Mouse (Mus musculus): ENCODE measurements around the gene Catsperz. TPM values are rescaled to one million over a fixed set of nuclear protein-coding genes. Genes with fewer than 3 reads are reported as not detected.

Gene Catsperz
- polyA plus RNA-seq, 1 experiment from 2014 or later: 2.5 TPM

GRCm38 (mm10) chr19:6968491-6969271 is 43.5 kb upstream of the Catsperz start:
- Histone ChIP-seq H3K4me2 (ENCODE audit: low read depth, low read length) (peak overlapping the region; percentile 79), H3K36me3 (ENCODE audit: control insufficient read depth, insufficient read depth, low read length) (peaks cover 20% of the 10 kb centered on the region), H3K4me1 (replicated peaks; ENCODE audit: control insufficient read depth, insufficient read depth, low read length) (peaks cover 21% of the 10 kb centered on the region), H3K27ac (ENCODE audit: low read length) (peak overlapping the region; percentile 30; the same call in 1 of the 2 replicates), H3K4me3 (ENCODE audit: low read length) (peak overlapping the region; percentile 77), H3K27me3 (ENCODE audit: control insufficient read depth, insufficient read depth, low read depth, low read length) (no peaks in the 10 kb centered on the region), H3K9ac (ENCODE audit: low read length) (peak overlapping the region; percentile 87), H3K9me3 (ENCODE audit: control insufficient read depth, low read length) (no peaks in the 10 kb centered on the region)
- 5% methylated on average over 15 of the region's 15 CpGs for WGBS
- peak; percentile 10 for ATAC-seq (ENCODE audit: low read depth)

- H3K4me2 ChIP-seq (ENCODE audit: low read depth, low read length): no peak overlapping the region
- no peaks in the 10 kb centered on the region for H3K27me3 ChIP-seq (ENCODE audit: control insufficient read depth, insufficient read depth, low read depth, low read length)
- 87% methylated on average over 10 of the region's 10 CpGs for WGBS
- no peak overlapping the region for H3K9ac ChIP-seq (ENCODE audit: low read length)
- H3K4me1 ChIP-seq (replicated peaks; ENCODE audit: control insufficient read depth, insufficient read depth, low read length): peaks cover 14% of the 10 kb centered on the region
- no peaks in the 10 kb centered on the region for H3K9me3 ChIP-seq (ENCODE audit: control insufficient read depth, low read length)
- ATAC-seq (ENCODE audit: low read depth): no peak
- no peak overlapping the region for H3K4me3 ChIP-seq (ENCODE audit: low read length)
- no peak overlapping the region for H3K27ac ChIP-seq (ENCODE audit: low read length)
- H3K36me3 ChIP-seq (ENCODE audit: control insufficient read depth, insufficient read depth, low read length): peaks cover 46% of the 10 kb centered on the region
Observed at GRCm38 (mm10) chr19:6956461-6956860, 31.3 kb upstream of the Catsperz start.

GRCm38 (mm10) chr19:6955424-6955823 is 30.2 kb upstream of the Catsperz start:
- 69% methylated on average over 7 of the region's 7 CpGs for WGBS
- H3K4me2 ChIP-seq (ENCODE audit: low read depth, low read length): no peak overlapping the region
- peaks cover 46% of the 10 kb centered on the region for H3K36me3 ChIP-seq (ENCODE audit: control insufficient read depth, insufficient read depth, low read length)
- no peak overlapping the region for H3K9ac ChIP-seq (ENCODE audit: low read length)
- H3K27me3 ChIP-seq (ENCODE audit: control insufficient read depth, insufficient read depth, low read depth, low read length): no peaks in the 10 kb centered on the region
- H3K9me3 ChIP-seq (ENCODE audit: control insufficient read depth, low read length): no peaks in the 10 kb centered on the region
- ATAC-seq (ENCODE audit: low read depth): no peak
- peaks cover 14% of the 10 kb centered on the region for H3K4me1 ChIP-seq (replicated peaks; ENCODE audit: control insufficient read depth, insufficient read depth, low read length)
- H3K4me3 ChIP-seq (ENCODE audit: low read length): no peak overlapping the region
- no peak overlapping the region for H3K27ac ChIP-seq (ENCODE audit: low read length)

- Histone ChIP-seq H3K4me2 (ENCODE audit: low read depth, low read length) (no peak overlapping the region), H3K27ac (ENCODE audit: low read length) (no peak overlapping the region), H3K9me3 (ENCODE audit: control insufficient read depth, low read length) (no peaks in the 10 kb centered on the region), H3K9ac (ENCODE audit: low read length) (no peak overlapping the region), H3K36me3 (ENCODE audit: control insufficient read depth, insufficient read depth, low read length) (peaks cover 34% of the 10 kb centered on the region), H3K4me3 (ENCODE audit: low read length) (no peak overlapping the region), H3K4me1 (replicated peaks; ENCODE audit: control insufficient read depth, insufficient read depth, low read length) (peaks cover 21% of the 10 kb centered on the region), H3K27me3 (ENCODE audit: control insufficient read depth, insufficient read depth, low read depth, low read length) (no peaks in the 10 kb centered on the region)
- no peak for ATAC-seq (ENCODE audit: low read depth)
- 48% methylated on average over 9 of the region's 9 CpGs for WGBS
Observed at GRCm38 (mm10) chr19:6954046-6954445, 28.9 kb upstream of the Catsperz start.

- Histone ChIP-seq H3K9me3 (ENCODE audit: control insufficient read depth, low read length) (no peaks in the 10 kb centered on the region), H3K36me3 (ENCODE audit: control insufficient read depth, insufficient read depth, low read length) (peaks cover 21% of the 10 kb centered on the region), H3K9ac (ENCODE audit: low read length) (peak overlapping the region; percentile 84), H3K4me3 (ENCODE audit: low read length) (peak overlapping the region; percentile 68), H3K27me3 (ENCODE audit: control insufficient read depth, insufficient read depth, low read depth, low read length) (no peaks in the 10 kb centered on the region), H3K4me2 (ENCODE audit: low read depth, low read length) (peak overlapping the region; percentile 88), H3K4me1 (replicated peaks; ENCODE audit: control insufficient read depth, insufficient read depth, low read length) (peaks cover 21% of the 10 kb centered on the region), H3K27ac (ENCODE audit: low read length) (peak overlapping the region; percentile 99)
- ATAC-seq (ENCODE audit: low read depth): peak; percentile 13
- 1% methylated on average over 3 of the region's 3 CpGs for WGBS
Observed at GRCm38 (mm10) chr19:6952712-6953037, 27.5 kb upstream of the Catsperz start.

- peak overlapping the region; percentile 88 for H3K4me2 ChIP-seq (ENCODE audit: low read depth, low read length)
- WGBS: under 1% methylated on average over 31 of the region's 31 CpGs
- H3K4me1 ChIP-seq (replicated peaks; ENCODE audit: control insufficient read depth, insufficient read depth, low read length): peaks cover 21% of the 10 kb centered on the region
- peak; percentile 71 for ATAC-seq (ENCODE audit: low read depth)
- H3K27me3 ChIP-seq (ENCODE audit: control insufficient read depth, insufficient read depth, low read depth, low read length): no peaks in the 10 kb centered on the region
- H3K9me3 ChIP-seq (ENCODE audit: control insufficient read depth, low read length): no peaks in the 10 kb centered on the region
- peak overlapping the region; percentile 84 for H3K9ac ChIP-seq (ENCODE audit: low read length)
- peak overlapping the region; percentile 99 for H3K27ac ChIP-seq (ENCODE audit: low read length)
- peak overlapping the region; percentile 68 for H3K4me3 ChIP-seq (ENCODE audit: low read length)
- H3K36me3 ChIP-seq (ENCODE audit: control insufficient read depth, insufficient read depth, low read length): peaks cover 21% of the 10 kb centered on the region
Observed at GRCm38 (mm10) chr19:6951994-6952711, 27.0 kb upstream of the Catsperz start.

GRCm38 (mm10) chr19:6951381-6951968 is 26.3 kb upstream of the Catsperz start:
- H3K4me2 ChIP-seq (ENCODE audit: low read depth, low read length): peak overlapping the region; percentile 88
- no peaks in the 10 kb centered on the region for H3K27me3 ChIP-seq (ENCODE audit: control insufficient read depth, insufficient read depth, low read depth, low read length)
- peak overlapping the region; percentile 99 for H3K27ac ChIP-seq (ENCODE audit: low read length)
- H3K4me3 ChIP-seq (ENCODE audit: low read length): peak overlapping the region; percentile 68
- H3K9ac ChIP-seq (ENCODE audit: low read length): peak overlapping the region; percentile 84
- H3K9me3 ChIP-seq (ENCODE audit: control insufficient read depth, low read length): no peaks in the 10 kb centered on the region
- H3K36me3 ChIP-seq (ENCODE audit: control insufficient read depth, insufficient read depth, low read length): peaks cover 16% of the 10 kb centered on the region
- peaks cover 21% of the 10 kb centered on the region for H3K4me1 ChIP-seq (replicated peaks; ENCODE audit: control insufficient read depth, insufficient read depth, low read length)
- WGBS: under 1% methylated on average over 35 of the region's 35 CpGs
- peak; percentile 86 for ATAC-seq (ENCODE audit: low read depth)

- H3K9ac ChIP-seq (ENCODE audit: low read length): peak overlapping the region; percentile 84
Observed at GRCm38 (mm10) chr19:6950613-6951153, 25.5 kb upstream of the Catsperz start.

GRCm38 (mm10) chr19:6949951-6950350 is 24.8 kb upstream of the Catsperz start:
- Histone ChIP-seq H3K4me2 (ENCODE audit: low read depth, low read length) (peak overlapping the region; percentile 88), H3K4me3 (ENCODE audit: low read length) (peak overlapping the region; percentile 68), H3K27ac (ENCODE audit: low read length) (peak overlapping the region; percentile 99; the same call in 1 of the 2 replicates), H3K4me1 (replicated peaks; ENCODE audit: control insufficient read depth, insufficient read depth, low read length) (peaks cover 21% of the 10 kb centered on the region), H3K27me3 (ENCODE audit: control insufficient read depth, insufficient read depth, low read depth, low read length) (no peaks in the 10 kb centered on the region), H3K9ac (ENCODE audit: low read length) (peak overlapping the region; percentile 84), H3K36me3 (ENCODE audit: control insufficient read depth, insufficient read depth, low read length) (peaks cover 4% of the 10 kb centered on the region), H3K9me3 (ENCODE audit: control insufficient read depth, low read length) (no peaks in the 10 kb centered on the region)
- ATAC-seq (ENCODE audit: low read depth): no peak
- WGBS: 49% methylated on average over 5 of the region's 5 CpGs

More at GRCm38 (mm10) chr19:6950613-6951153, 25.5 kb upstream of the Catsperz start:
- Histone ChIP-seq H3K4me1 (replicated peaks; ENCODE audit: control insufficient read depth, insufficient read depth, low read length) (peaks cover 21% of the 10 kb centered on the region), H3K27me3 (ENCODE audit: control insufficient read depth, insufficient read depth, low read depth, low read length) (no peaks in the 10 kb centered on the region), H3K27ac (ENCODE audit: low read length) (peak overlapping the region; percentile 99), H3K36me3 (ENCODE audit: control insufficient read depth, insufficient read depth, low read length) (peaks cover 11% of the 10 kb centered on the region), H3K4me3 (ENCODE audit: low read length) (peak overlapping the region; percentile 68), H3K9me3 (ENCODE audit: control insufficient read depth, low read length) (no peaks in the 10 kb centered on the region), H3K4me2 (ENCODE audit: low read depth, low read length) (peak overlapping the region; percentile 88)
- 0% methylated on average over 28 of the region's 28 CpGs for WGBS
- peak; percentile 40 for ATAC-seq (ENCODE audit: low read depth)
